ENCODE assay signal across 15 mouse cellular contexts in the genomic region with DNA sequence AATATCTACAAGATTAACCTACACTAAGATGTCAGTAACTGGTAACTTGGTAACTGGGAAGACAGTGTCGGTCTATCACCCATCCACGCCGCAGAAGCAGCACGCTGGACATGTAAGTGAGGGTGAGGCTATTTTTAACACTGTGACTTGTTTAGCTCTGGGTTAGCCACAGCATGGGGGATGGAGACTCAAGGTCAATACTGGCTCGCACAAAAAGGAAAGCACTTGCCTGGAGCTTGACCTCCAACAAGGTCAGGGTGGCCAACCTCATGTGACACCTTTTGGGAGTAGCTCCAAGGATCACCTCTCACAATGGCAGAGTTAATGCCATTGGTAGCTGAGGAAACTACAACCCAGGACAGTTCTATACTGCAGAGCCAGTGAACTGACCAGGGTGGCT. TPM values are rescaled to one million over a fixed set of nuclear protein-coding genes. Genes with fewer than 3 reads are reported as not detected.
A peak's percentile ranks its signal among the peaks of the same experiment; 100 is the strongest.
DNase-seq lines count a peak whose midpoint lies in the region; ATAC-seq lines count a peak whose summit lies in the region.
"Had no signal": no experiment of that assay in that cellular context is flagged by ENCODE, and none has a peak within 500 bp of the region (broad histone marks: within the 10 kb centered on the region; RNA-seq: fewer than 3 reads in every experiment).

No protein-coding gene starts in this region.

- no peaks in the 10 kb centered on the region for H3K27me3 ChIP-seq in heart, embryonic 15.5 days
- H3K27me3 ChIP-seq: hindbrain, embryonic 13.5 days; lung, embryonic 15.5 days; midbrain, embryonic 13.5 days had no signal

- H3K36me3 ChIP-seq in heart, embryonic 15.5 days = no peaks in the 10 kb centered on the region
- H3K36me3 ChIP-seq: hindbrain, embryonic 13.5 days; lung, embryonic 15.5 days; midbrain, embryonic 13.5 days; neural tube, embryonic 13.5 days had no signal

- peak; percentile 73 to 79 for DNase-seq in heart, adult 18-20 months
- DNase-seq in heart, postnatal 36 days = no peak
- peak; percentile 57 for DNase-seq in lung, postnatal 36 days
- DNase-seq in lung, postnatal 10 days = no peak
- DNase-seq in neural tube, embryonic 10.5 days (ENCODE audit: extremely low spot score, low spot score) = no peak
- DNase-seq in ovary, postnatal 14 days (ENCODE audit: low spot score) = no peak
- DNase-seq: left cerebral cortex, postnatal 4 days; right cerebral cortex, postnatal 14 days; thymus, postnatal 4 days had no signal

- no peak overlapping the region for H3K4me3 ChIP-seq in heart, embryonic 15.5 days
- H3K4me3 ChIP-seq: hindbrain, embryonic 13.5 days; lung, embryonic 15.5 days; midbrain, embryonic 13.5 days; neural tube, embryonic 13.5 days had no signal

- intact Hi-C loops in heart, postnatal 36 days (cut with DNase I) = no loop called here

- no peak overlapping the region for H3K9ac ChIP-seq in heart, embryonic 15.5 days
- H3K9ac ChIP-seq: hindbrain, embryonic 13.5 days; lung, embryonic 15.5 days; midbrain, embryonic 13.5 days; neural tube, embryonic 13.5 days had no signal

- 44% methylated on average over 5 of the region's 5 CpGs for WGBS in heart, embryonic 15.5 days

- H3K27ac ChIP-seq in heart, embryonic 15.5 days = peak overlapping the region; percentile 76
- H3K27ac ChIP-seq: hindbrain, embryonic 13.5 days; lung, embryonic 15.5 days; midbrain, embryonic 13.5 days; neural tube, embryonic 13.5 days had no signal

- H3K4me1 ChIP-seq in heart, embryonic 15.5 days (replicated peaks) = peaks cover 84% of the 10 kb centered on the region

- peak; percentile 20; the same call in 1 of the 2 replicates for ATAC-seq in heart, embryonic 15.5 days (replicated peaks; ENCODE audit: insufficient number of reproducible peaks, insufficient read depth, low FRiP score, low read depth)
- ATAC-seq: CD4-positive, CD25-positive, alpha-beta regulatory T cell, adult 4 months; midbrain, embryonic 13.5 days had no signal

- H3K4me2 ChIP-seq in heart, embryonic 15.5 days = no peak overlapping the region
- H3K4me2 ChIP-seq: hindbrain, embryonic 13.5 days; lung, embryonic 15.5 days; midbrain, embryonic 13.5 days; neural tube, embryonic 13.5 days had no signal

- no peaks in the 10 kb centered on the region for H3K9me3 ChIP-seq in heart, embryonic 15.5 days (replicated peaks)
- H3K9me3 ChIP-seq: hindbrain, embryonic 13.5 days; lung, embryonic 15.5 days; midbrain, embryonic 13.5 days; neural tube, embryonic 13.5 days had no signal

RNA-seq across cellular contexts. Expression of a gene that starts 50.8 kb away (rescaled TPM):
- 100 to 1,000 TPM in 1 of 2 experiments, 10 to 100 TPM in 1; 83.1 to 104 TPM for total RNA-seq in heart, adult 18-20 months (2021)
- total RNA-seq in heart, postnatal 36 days (2021) = 100 to 1,000 TPM in 1 of 2 experiments, 10 to 100 TPM in 1; 80.9 to 113 TPM
- polyA plus RNA-seq in heart, embryonic 15.5 days (2015; fragmentation: Nextera tagmentation; extraction: Ambion mirVana) = 134 and 142 TPM in 2 replicates

Comparison
In these comparisons a context has a peak if more than half of its experiments do, and no peak if none do; other contexts are left out.
1. DNase-seq: peak in heart, adult 18-20 months (2 of 2) and lung, postnatal 36 days (single experiment); none in heart, postnatal 36 days (0 of 2), lung, postnatal 10 days (single experiment), neural tube, embryonic 10.5 days (single experiment) and ovary, postnatal 14 days (single experiment).